Mouse (Mus musculus): ENCODE data around the gene Qrfp.

GRCm38 (mm10) chr2:31769631-31770111, 40.7 kb downstream of the Qrfp start:
- TF ChIP-seq CTCF (IDR thresholded peaks at IDR 0.05; ENCODE audit: control insufficient read depth, insufficient read depth, insufficient replicate concordance, low read depth, low read length) = no peak
- TF ChIP-seq POLR2A (IDR thresholded peaks at IDR 0.05; ENCODE audit: control insufficient read depth, low read depth, low read length) = no peak

Data from testis, adult 2 months (tissue).